Mouse (Mus musculus): ENCODE measurements around the gene Tes3-ps. TPM values are rescaled to one million over a fixed set of nuclear protein-coding genes. Genes with fewer than 3 reads are reported as not detected.

The Tes3-ps gene
- 0.50 and 0.65 TPM in 2 replicates for polyA plus RNA-seq (2015; fragmentation: Nextera tagmentation; extraction: Ambion mirVana)

DNA sequence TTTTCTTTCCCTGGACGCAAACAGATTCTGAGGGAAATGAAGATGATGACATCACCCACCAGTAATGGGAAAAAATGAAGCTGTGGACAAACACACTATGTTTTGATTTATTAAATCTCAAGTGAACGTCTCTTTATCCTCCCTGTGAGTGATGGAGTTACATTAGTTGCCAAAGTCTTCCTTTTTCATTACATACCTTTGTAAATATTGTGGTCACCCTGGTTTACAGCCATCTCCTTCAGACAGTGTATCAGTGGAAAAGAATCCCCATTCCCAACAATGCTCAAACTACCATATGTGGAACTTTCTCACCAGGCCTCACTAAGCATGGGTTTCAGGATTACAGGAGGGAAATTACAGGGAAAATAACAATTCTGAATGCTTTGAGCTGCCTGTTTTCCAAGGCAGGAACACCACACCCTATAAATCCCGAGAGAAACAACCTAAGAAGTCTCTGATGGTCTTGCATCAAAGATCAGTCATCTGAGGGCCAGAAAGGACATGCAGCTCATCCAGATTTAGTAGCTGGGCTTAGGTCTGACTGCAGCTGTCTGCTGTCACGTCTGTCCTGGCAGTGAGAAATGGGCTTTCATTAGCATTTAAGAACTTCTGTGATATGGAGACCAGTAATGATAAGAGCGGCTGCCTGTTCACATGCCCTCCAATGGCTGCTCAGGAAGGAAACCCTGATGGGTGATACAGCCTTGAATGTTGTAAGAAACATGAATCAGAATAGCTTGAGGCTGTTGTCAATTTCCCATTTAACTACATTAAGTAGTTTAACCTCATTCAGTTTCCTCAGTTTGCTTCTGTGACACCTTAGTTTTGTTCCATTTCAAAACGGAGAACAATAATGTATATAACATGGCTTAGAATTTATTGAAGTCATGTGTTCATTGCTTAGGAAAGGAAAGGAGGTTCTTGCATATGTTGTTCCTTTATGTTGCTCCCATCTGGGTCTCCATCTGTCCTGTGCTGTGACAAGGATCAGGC lies at the start of gene Tes3-ps:
Tes3-ps (plus strand) TSS at position 943 of the 993 bp plus-strand sequence.

DNA sequence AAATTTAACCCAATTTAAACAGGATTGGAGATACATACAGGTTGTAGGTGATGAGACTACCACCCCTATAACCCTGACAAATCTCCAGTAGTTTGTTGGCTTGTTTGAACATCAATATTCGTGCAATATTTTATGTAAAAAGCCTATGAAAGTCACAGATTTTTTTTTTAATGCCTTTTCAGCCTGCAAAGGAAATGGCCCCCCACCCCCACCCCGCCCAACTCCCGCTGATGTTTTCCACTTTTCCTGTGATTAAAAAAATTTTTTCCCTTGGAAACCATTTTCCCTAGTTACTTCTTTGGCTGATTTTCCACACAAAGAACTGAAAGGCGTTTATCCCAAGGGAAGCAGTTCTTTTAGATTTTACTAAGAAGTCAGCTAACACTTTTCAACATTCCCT lies 11.4 kb downstream of the Tes3-ps start, which contains the start of gene Ecm2:
Ecm2 (plus strand) TSS at position 301 of the 400 bp plus-strand sequence.

DNA sequence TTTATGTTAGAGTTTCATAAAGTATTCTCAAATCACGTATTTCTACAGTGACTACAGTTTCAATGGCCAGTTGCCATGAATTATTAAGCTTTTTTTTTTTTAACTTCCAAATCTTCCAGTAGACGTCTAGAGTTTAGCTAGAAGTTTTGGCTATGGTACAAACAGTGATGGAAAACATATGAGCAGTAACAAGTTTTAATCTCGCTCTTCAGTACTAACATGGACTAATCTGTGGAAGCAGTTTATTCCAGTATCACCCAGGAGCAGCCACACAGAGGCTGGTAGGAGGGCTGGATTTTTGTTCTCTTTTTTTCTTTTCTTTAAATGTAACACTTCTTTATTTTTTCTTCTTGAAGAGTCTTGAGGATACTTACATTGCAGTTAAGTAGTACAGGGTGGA lies 51.2 kb downstream of the Tes3-ps start, which contains the start of gene Aspn:
Aspn (plus strand) TSS at position 165 of the 400 bp plus-strand sequence.

Other genes with a start within 250 kb of the Tes3-ps start
- 1.2 and 2.2 TPM in 2 replicates for gene Susd3, start 244.6 kb upstream of the Tes3-ps start, polyA plus RNA-seq (2015; fragmentation: Nextera tagmentation; extraction: Ambion mirVana)
- 1.6 and 1.7 TPM in 2 replicates for gene Fgd3, start 173.0 kb upstream of the Tes3-ps start, polyA plus RNA-seq (2015; fragmentation: Nextera tagmentation; extraction: Ambion mirVana)
- gene Bicd2, start 151.7 kb upstream of the Tes3-ps start, polyA plus RNA-seq (2015; fragmentation: Nextera tagmentation; extraction: Ambion mirVana) = 23.9 and 26.0 TPM in 2 replicates
- gene Ippk, start 72.1 kb upstream of the Tes3-ps start, polyA plus RNA-seq (2015; fragmentation: Nextera tagmentation; extraction: Ambion mirVana) = 11.2 and 11.6 TPM in 2 replicates
- 2.5 and 3.4 TPM in 2 replicates for gene Ecm2, start 11.5 kb downstream of the Tes3-ps start, polyA plus RNA-seq (2015; fragmentation: Nextera tagmentation; extraction: Ambion mirVana)
- 4.9 and 7.9 TPM in 2 replicates for gene Aspn, start 51.1 kb downstream of the Tes3-ps start, polyA plus RNA-seq (2015; fragmentation: Nextera tagmentation; extraction: Ambion mirVana)
- gene Omd, start 89.1 kb downstream of the Tes3-ps start, polyA plus RNA-seq (2015; fragmentation: Nextera tagmentation; extraction: Ambion mirVana) = 0.82 and 1.9 TPM in 2 replicates
- gene Ogn, start 114.7 kb downstream of the Tes3-ps start, polyA plus RNA-seq (2015; fragmentation: Nextera tagmentation; extraction: Ambion mirVana) = 9.7 and 18.9 TPM in 2 replicates
- 6.6 and 6.8 TPM in 2 replicates for gene Cenpp, start 159.5 kb downstream of the Tes3-ps start, polyA plus RNA-seq (2015; fragmentation: Nextera tagmentation; extraction: Ambion mirVana)
- gene Nol8, start 159.8 kb downstream of the Tes3-ps start, polyA plus RNA-seq (2015; fragmentation: Nextera tagmentation; extraction: Ambion mirVana) = 14.8 and 16.7 TPM in 2 replicates
- 29.9 and 33.7 TPM in 2 replicates for gene Iars, start 188.8 kb downstream of the Tes3-ps start, polyA plus RNA-seq (2015; fragmentation: Nextera tagmentation; extraction: Ambion mirVana)